Mouse (Mus musculus): ENCODE results near the gene Pou3f3. TPM values are rescaled to one million over a fixed set of nuclear protein-coding genes. Genes with fewer than 3 reads are reported as not detected.

The Pou3f3 gene
- polyA plus RNA-seq, 1 experiment = 0.18 TPM

GRCm38 (mm10) chr1:42713104-42713932 is 17.8 kb downstream of the Pou3f3 start:
- H3K27me3 ChIP-seq (ENCODE audit: control insufficient read depth, insufficient read depth, low read length, poor library complexity, severe bottlenecking) = peaks cover 19% of the 10 kb centered on the region
- TF ChIP-seq POLR2A (IDR thresholded peaks at IDR 0.05; ENCODE audit: insufficient read depth, low read length) (no peak), CTCF (IDR thresholded peaks at IDR 0.05; ENCODE audit: low read depth, low read length) (no peak), EP300 (IDR thresholded peaks at IDR 0.05; ENCODE audit: insufficient read depth, low read depth, low read length) (no peak)
- no peak overlapping the region for H3K27ac ChIP-seq (ENCODE audit: insufficient read depth, low read length)
- H3K9ac ChIP-seq (ENCODE audit: low read depth, poor library complexity, severe bottlenecking) = no peak overlapping the region; the same call in 1 of the 2 replicates
- H3K4me3 ChIP-seq (ENCODE audit: low read depth, low read length) = peak overlapping the region; percentile 33
- H3K36me3 ChIP-seq (ENCODE audit: control insufficient read depth, insufficient read depth, low read length, poor library complexity, severe bottlenecking) = no peaks in the 10 kb centered on the region
- no peaks in the 10 kb centered on the region for H3K9me3 ChIP-seq (replicated peaks; ENCODE audit: control insufficient read depth, insufficient read depth, low read length, poor library complexity, severe bottlenecking)
- H3K4me1 ChIP-seq (ENCODE audit: control insufficient read depth, insufficient read depth, low read length) = no peaks in the 10 kb centered on the region

DNA sequence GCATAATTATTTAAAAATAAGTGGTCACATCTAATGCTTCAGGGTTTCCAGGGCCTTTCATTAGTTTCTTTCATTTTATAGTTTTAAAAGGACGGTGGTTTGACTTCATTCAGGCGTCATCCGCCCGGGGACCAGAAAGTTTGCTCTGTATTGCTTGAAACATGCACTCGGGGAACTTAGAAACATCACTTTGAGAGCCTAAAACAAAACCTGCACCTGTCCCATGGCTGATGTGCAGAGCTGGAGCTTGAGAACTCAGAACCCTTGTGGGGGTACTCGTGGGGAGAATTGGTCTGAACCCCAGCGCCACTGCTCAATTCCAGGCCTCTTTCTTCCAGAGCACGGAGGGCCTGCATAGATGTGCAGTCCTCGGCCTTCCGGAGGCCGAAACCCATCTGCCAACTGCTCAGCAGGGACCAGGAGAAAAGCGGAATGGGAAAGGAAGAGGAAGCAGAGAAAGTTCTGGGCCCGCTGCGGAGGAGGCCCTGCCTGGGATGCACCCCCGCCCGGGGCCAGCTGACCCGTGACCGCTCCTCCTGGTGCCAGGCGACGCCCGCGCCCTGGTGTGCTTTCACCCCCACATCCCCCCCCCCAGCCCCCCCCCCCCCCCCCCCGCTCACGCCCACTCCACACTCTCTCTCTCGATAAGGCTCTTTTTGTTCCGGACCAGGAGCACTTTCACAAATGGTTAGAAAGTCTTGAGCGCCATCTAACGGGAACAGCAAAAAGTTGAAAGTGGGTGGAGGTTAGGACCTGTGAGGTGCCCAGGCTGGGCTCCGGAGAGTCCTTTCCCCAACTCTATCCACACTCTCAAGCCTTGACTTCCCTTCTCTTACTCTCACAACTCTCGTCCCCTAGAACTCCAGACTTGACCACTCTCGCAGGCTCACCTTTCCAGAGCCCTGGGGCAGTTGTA is 18.7 kb downstream of the Pou3f3 start:
- H3K4me1 ChIP-seq (ENCODE audit: control insufficient read depth, insufficient read depth, low read length) = no peaks in the 10 kb centered on the region

DNA sequence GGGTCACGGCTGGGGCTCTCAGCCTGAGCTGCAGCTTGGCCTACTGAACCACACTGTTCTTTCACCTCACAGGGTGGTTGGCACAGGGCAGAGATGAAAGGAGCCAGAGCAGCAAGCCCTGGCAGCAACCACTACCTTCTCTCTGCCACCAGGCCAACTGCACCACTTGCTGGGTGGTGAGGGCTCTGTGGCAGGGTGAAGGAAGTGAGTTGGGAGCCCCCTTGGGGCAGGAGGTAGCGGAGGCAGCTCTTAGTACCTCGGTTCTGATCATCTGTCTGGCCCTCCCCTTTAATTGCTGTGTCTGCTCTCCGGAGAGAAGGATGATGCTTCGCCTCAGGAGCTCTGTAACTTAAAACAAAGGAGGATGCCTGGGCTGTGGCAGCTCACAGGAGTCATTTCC is 23.0 kb downstream of the Pou3f3 start:
- Histone ChIP-seq H3K36me3 (ENCODE audit: control insufficient read depth, insufficient read depth, low read length, poor library complexity, severe bottlenecking) (no peaks in the 10 kb centered on the region), H3K27ac (ENCODE audit: insufficient read depth, low read length) (no peak overlapping the region), H3K27me3 (ENCODE audit: control insufficient read depth, insufficient read depth, low read length, poor library complexity, severe bottlenecking) (peaks cover 10% of the 10 kb centered on the region), H3K9ac (ENCODE audit: low read depth, poor library complexity, severe bottlenecking) (no peak overlapping the region), H3K4me3 (ENCODE audit: low read depth, low read length) (no peak overlapping the region), H3K4me1 (ENCODE audit: control insufficient read depth, insufficient read depth, low read length) (no peaks in the 10 kb centered on the region), H3K9me3 (replicated peaks; ENCODE audit: control insufficient read depth, insufficient read depth, low read length, poor library complexity, severe bottlenecking) (no peaks in the 10 kb centered on the region)
- TF ChIP-seq POLR2A (IDR thresholded peaks at IDR 0.05; ENCODE audit: insufficient read depth, low read length) (no peak), CTCF (IDR thresholded peaks at IDR 0.05; ENCODE audit: low read depth, low read length) (peak; percentile 5), EP300 (IDR thresholded peaks at IDR 0.05; ENCODE audit: insufficient read depth, low read depth, low read length) (no peak)

More for the DNA sequence above, 18.7 kb downstream of the Pou3f3 start:
- Histone ChIP-seq H3K27me3 (ENCODE audit: control insufficient read depth, insufficient read depth, low read length, poor library complexity, severe bottlenecking) (peaks cover 19% of the 10 kb centered on the region), H3K36me3 (ENCODE audit: control insufficient read depth, insufficient read depth, low read length, poor library complexity, severe bottlenecking) (no peaks in the 10 kb centered on the region), H3K9ac (ENCODE audit: low read depth, poor library complexity, severe bottlenecking) (no peak overlapping the region; the same call in 1 of the 2 replicates), H3K27ac (ENCODE audit: insufficient read depth, low read length) (no peak overlapping the region), H3K4me3 (ENCODE audit: low read depth, low read length) (peak overlapping the region; percentile 59), H3K9me3 (replicated peaks; ENCODE audit: control insufficient read depth, insufficient read depth, low read length, poor library complexity, severe bottlenecking) (no peaks in the 10 kb centered on the region)
- TF ChIP-seq EP300 (IDR thresholded peaks at IDR 0.05; ENCODE audit: insufficient read depth, low read depth, low read length) (no peak), CTCF (IDR thresholded peaks at IDR 0.05; ENCODE audit: low read depth, low read length) (peak; percentile 22)

DNA sequence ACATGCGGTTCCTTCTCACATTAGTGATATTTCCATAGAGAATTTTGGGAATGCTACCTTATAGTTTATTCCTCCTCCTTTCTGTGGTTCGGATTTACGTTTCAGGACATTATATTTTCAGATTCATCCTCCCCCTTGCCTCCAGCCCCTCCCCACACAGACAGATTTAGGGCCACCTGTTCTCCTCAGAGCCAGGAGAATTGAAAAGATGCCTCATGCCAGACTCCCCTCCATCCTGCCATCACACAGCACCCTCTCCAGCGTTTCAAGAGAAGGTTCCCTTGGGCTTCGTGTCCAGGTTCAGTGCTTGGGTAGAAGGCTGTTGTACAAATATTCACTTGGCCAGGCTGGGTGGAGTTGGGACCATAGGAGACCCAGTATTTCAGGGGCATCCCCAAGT is 25.8 kb downstream of the Pou3f3 start:
- no peak for TF ChIP-seq EP300 (IDR thresholded peaks at IDR 0.05; ENCODE audit: insufficient read depth, low read depth, low read length)
- no peak for TF ChIP-seq CTCF (IDR thresholded peaks at IDR 0.05; ENCODE audit: low read depth, low read length)
- no peak for TF ChIP-seq POLR2A (IDR thresholded peaks at IDR 0.05; ENCODE audit: insufficient read depth, low read length)
- Histone ChIP-seq H3K4me1 (ENCODE audit: control insufficient read depth, insufficient read depth, low read length) (no peaks in the 10 kb centered on the region), H3K27ac (ENCODE audit: insufficient read depth, low read length) (no peak overlapping the region), H3K27me3 (ENCODE audit: control insufficient read depth, insufficient read depth, low read length, poor library complexity, severe bottlenecking) (peaks cover 2% of the 10 kb centered on the region; the same call in 1 of the 2 replicates), H3K9ac (ENCODE audit: low read depth, poor library complexity, severe bottlenecking) (no peak overlapping the region), H3K36me3 (ENCODE audit: control insufficient read depth, insufficient read depth, low read length, poor library complexity, severe bottlenecking) (no peaks in the 10 kb centered on the region), H3K4me3 (ENCODE audit: low read depth, low read length) (no peak overlapping the region), H3K9me3 (replicated peaks; ENCODE audit: control insufficient read depth, insufficient read depth, low read length, poor library complexity, severe bottlenecking) (no peaks in the 10 kb centered on the region)

DNA sequence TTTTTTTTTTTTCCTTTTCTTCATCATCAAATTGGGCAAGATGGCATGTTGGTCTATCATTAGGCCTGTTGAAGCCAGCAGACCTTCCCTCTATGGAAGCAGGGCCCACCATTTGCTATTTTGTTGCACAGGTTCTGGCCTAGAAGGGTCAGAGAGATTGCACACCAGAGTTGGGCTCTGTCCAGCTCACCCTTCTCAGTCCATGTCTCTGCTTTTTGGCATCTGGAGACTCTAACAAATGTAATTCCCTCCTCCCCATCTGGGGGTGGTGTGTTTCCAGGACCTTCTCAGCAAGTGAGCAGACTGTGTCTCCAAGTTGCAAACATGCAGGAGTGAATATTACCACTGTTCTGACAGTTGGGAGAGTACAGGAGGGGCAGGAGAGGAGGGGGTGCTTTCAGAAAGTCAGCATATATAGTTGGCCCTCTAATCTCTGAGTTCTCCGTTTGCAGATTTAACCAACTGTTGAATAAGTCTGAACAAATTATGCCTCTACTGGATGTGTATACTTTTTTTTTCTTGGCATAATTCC is 28.3 kb downstream of the Pou3f3 start:
- Histone ChIP-seq H3K36me3 (ENCODE audit: control insufficient read depth, insufficient read depth, low read length, poor library complexity, severe bottlenecking) (no peaks in the 10 kb centered on the region), H3K4me1 (ENCODE audit: control insufficient read depth, insufficient read depth, low read length) (no peaks in the 10 kb centered on the region), H3K4me3 (ENCODE audit: low read depth, low read length) (no peak overlapping the region), H3K27me3 (ENCODE audit: control insufficient read depth, insufficient read depth, low read length, poor library complexity, severe bottlenecking) (peaks cover 5% of the 10 kb centered on the region), H3K27ac (ENCODE audit: insufficient read depth, low read length) (no peak overlapping the region), H3K9me3 (replicated peaks; ENCODE audit: control insufficient read depth, insufficient read depth, low read length, poor library complexity, severe bottlenecking) (no peaks in the 10 kb centered on the region), H3K9ac (ENCODE audit: low read depth, poor library complexity, severe bottlenecking) (no peak overlapping the region)
- no peak for TF ChIP-seq CTCF (IDR thresholded peaks at IDR 0.05; ENCODE audit: low read depth, low read length)
- no peak for TF ChIP-seq EP300 (IDR thresholded peaks at IDR 0.05; ENCODE audit: insufficient read depth, low read depth, low read length)
- no peak for TF ChIP-seq POLR2A (IDR thresholded peaks at IDR 0.05; ENCODE audit: insufficient read depth, low read length)

Measured in ES-Bruce4 (cell line).